Mouse (Mus musculus): ENCODE measurements around the gene Ubap1l.
"Not testable (repeated sequence)": the region's sequence is repeated elsewhere in the genome, so short reads cannot be mapped to it uniquely, and the experiment has no call there.

Ubap1l gene

DNA sequence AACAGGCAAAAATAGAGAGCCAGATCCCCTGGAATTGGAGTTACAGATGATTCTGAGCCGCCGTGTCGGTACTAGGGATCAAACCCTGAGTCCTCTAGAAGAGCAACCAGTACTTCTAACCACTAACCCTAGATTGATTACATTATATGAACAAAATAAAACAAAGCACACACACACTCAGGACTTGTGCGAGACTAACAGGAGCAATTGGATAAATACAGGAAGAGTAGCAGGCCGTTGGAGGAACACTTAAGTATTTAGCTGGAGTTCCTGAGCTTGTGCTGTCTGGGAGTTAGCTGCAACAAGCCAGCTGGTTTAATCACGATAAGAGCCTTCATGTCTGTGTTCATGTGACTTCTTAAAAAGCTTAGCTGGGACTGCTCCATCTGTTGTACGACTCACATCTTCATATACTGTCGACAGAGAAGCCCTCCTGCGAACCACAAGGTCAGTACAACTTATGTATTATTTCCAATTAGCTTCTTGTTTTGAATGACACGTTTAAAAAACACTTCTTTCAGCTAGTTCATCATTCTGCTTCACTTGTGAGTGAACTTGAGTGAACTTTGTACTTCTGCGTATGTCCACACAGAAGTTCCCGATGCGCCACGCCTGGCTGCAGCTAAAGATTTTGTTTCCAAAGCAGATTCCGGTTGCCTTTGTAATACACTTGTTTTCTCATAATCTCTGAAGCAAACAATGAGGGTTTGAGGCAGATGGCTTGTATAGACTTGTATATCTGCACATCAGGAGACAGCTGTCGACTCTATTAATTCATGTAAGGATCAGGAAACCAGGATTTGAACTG, at the start of gene Ubap1l:
Gene Ubap1l (plus strand): TSS at position 401 of the 808 bp plus-strand sequence.
- peak; percentile 74 for DNase-seq

DNA sequence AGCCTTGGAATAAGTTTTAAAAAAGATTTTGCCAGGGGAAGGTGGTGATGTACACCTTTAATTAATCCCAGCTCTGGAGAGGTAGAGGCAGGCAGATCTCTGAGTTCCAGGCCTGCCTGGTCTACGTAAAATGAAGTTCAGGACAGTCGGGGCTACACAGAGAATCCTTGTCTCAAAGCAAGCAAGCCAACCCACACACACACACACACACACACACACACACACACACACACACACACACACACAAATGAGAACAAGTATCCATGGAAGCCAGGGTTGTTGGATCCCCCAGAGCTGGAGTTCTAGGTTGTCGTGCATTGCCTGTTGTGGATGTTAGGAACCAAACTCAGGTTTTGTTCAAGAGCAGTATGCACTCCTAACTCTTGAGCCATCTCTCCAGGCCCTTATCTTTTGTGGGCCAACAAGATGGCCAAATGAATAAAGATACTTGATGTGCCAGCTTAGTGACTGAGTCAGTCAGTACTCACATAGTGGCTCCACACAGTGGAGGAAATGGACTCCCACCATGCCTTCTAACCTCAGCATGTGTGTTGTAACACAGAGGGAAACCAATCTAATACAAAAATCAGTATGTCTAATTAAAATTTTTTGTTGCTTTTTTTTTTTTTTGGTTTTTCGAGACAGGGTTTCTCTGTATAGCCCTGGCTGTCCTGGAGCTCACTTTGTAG, 48.0 kb upstream of the Ubap1l start:
- DNase-seq = no peak

DNA sequence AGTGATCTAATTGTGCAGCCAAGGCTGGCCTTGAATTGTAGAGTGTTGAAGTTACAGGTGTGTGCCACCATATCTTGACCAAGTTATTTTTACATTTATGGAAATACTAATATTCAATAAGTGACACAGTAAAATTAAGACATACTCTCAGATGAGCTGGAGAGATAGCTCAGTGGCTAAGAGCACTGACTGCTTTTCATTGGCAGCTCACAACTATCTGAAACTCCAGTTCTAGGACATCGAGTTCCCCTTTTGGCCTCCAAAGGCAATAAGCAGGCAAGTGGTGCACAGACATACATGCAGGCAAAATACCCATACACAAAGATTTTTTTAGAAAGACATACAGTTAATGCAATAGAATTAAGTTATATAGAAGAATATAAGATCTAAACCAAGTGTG, 47.0 kb upstream of the Ubap1l start:
- no peak for DNase-seq

DNA sequence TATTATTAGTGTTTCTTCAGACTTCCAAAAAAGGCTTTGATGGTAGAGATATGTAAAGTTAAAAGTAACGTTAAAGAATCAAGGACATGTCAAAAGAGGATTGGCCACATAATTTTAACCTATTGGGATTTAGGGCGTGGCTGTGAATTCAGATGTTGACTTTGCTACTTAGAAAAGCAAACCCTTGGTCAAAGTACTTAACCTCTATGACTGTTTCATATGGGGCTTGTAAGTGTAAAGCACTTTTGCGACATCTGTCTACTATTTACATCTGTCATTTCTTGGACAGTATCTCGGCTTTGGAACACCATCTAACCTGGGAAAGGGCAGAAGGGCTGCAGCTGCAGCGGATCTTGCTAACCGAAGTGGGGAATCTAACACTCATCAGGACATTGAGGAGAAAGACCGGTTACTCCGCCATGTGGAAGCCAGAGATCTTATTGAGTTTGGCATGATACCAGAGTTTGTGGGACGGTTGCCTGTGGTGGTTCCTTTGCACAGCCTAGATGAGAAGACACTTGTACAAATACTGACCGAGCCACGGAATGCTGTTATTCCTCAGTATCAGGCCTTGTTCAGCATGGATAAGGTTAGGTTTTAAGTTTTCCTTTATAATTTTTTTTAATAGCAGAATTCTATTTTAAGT, 38.5 kb upstream of the Ubap1l start:
- DNase-seq = no peak

DNA sequence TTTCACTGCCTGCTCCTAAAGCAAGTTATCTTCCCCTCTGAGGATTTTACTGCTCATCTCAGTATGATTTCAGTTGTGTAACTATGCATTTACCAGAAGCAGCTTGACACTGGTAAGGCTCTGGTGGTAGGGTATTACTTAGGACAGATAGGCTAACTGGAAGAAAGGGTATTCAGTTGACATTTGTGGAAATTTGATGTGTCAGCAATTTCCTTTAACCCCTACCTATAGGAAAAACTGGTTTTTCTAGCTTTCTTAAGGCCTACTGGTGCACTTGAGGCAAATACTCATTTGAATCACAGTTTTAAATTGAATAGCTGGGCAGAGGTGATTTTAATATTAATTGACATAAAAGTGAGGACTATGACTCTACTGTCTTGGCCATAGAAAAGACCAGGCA, 34.9 kb upstream of the Ubap1l start:
- DNase-seq = no peak

DNA sequence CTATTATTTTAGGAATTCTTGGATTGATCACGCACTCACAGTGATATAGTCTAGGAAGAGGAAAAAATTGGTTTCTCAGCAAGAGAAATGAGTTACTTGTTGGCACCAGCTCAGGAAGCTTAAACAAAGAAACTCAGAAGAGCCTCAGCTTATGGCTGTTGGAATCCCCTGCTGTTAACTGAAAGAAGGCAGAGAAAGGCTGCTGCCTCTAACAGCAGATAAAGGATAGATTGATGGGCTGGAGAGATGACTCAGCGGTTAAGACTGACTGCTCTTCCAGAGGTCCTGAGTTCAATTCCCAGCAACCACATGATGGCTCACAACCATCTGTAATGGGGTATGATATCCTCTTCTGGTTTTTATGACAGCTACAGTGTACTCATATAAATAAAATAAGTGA, 33.5 kb upstream of the Ubap1l start:
- no peak for DNase-seq

DNA sequence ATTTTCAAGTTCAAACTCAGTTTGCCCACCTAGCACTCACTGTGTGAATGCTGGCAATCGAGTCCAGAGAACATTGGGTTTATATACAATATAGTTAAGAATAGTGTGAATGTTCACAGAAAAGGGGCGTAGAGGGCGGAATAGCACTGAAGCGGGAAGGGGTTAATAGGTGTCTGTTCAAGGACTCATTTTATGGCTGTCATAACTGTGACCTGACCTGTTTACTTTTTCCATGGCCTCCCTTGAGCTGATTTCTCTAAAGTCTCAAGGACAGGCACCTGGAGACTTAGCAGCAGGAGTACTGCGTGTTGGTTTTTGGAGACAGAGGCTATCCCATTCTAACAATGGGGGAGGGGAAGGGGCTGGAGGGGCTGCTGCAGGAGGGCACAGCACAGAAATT, 26.9 kb upstream of the Ubap1l start:
- DNase-seq = no peak

DNA sequence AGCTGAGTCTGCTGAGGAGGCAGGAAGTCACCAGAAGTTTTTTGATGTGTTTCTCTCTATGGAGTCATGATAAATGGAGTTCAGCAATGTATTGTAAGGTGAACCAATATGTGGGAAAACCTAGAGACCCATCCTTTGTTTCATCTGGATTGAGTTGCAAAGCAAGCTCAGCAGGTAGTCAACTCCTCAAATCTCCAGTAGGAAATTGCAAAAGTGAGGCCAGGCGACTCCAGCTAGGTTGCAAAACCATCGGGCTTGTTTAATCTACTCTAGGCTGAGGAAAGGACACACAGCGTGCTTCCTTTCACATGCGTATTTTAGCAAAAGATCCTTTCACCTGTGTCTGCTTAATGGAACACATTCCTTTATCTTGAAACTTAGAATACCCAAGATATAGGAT, 21.7 kb upstream of the Ubap1l start:
- DNase-seq = no peak

DNA sequence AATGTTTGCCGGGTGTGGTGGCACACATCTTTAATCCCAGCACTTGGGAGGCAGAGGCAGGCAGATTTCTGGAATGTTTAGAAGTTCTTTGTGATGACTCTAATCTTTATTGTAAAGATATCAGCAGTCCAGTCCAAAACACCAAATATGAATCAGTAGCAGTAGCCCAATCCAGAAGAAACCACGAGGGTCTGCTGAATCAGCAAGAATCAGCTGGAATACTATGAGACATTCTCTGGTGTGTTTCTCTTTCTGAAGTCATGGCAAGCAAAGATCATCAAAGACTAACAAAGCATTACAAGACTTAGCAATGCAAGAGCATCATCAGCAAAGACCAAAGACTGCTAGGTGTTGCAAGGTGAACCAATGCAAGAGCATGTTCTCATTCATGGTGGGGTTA, 20.4 kb upstream of the Ubap1l start:
- DNase-seq = no peak

DNA sequence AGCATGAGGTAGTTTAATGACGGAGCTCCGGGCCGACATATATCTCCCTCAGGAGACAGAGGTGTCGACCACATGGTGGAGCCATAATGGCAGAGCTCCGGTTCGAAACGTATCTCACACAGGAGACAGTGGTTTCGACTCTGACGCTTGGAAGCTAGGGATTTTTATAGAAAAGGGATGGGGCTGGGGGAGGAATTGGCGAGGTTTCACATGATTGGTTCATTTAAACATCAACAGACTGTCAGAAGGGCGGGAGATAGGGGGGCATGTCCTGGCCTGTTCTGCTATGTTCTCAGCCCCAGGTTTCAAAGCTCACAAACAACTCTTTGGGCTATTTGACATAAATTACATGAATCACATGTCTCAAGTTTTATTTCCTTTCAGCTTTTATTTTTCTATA, 15.4 kb upstream of the Ubap1l start:
- not testable (repeated sequence) for DNase-seq

DNA sequence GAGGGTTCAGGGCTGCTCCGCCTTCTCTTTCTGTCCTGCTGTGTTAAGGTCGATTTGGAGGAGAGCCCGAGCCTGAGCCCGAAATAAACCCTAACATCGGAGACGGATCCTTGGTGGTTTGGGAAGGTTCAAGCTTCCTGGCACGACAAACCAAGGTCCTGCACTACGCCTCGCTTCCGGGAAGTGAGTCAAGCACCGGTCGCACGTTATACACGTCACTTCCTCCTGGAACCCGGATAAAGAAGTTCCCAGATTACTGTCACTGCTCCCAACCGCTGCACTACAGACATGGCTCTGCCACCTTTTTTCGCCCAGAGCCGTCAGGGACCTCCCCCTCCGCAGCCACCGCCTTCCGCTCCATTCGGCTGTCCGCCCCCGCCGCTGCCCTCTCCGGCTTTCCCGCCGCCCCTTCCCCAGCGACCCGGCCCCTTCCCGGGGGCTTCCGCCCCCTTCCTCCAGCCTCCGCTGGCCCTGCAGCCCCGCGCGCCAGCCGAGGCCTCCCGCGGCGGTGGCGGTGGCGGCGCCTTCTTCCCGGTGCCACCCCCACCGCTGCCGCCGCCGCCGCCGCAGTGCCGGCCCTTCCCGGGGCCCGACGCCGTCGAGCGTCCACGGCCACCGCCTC, 14.9 kb upstream of the Ubap1l start, which contains the start of gene Pdcd7:
Gene Pdcd7 (plus strand): TSS at position 251 of the 622 bp plus-strand sequence.
- DNase-seq = peak; percentile 98

DNA sequence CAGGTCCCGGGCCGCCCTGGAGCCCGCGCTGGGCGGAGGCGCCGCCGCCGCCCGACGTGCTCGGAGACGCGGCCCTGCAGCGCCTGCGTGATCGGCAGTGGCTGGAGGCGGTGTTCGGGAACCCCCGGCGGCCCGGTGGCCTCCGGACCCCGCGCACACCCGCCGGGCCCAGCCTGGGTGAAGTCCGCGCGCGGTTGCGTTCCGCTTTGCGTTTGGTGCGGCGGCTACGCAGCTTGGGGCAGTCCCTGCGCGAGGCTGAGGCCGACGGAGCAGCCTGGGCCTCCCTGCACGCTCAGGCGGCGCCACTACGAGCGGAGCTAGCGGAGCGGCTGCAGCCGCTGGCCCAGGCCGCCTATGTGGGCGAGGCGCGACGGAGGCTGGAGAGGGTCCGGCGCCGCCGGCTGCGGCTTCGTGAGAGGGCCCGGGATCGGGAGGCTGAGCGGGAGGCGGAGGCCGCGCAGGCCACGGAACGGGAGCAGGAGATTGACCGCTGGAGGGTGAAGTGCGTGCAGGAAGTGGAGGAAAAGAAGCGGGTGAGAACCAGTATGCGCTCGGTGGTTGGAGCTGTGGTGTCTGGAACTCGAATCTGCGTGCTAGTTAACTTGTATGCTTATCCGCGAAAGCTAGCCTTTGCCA, 14.2 kb upstream of the Ubap1l start:
- peak; percentile 41 for DNase-seq

DNA sequence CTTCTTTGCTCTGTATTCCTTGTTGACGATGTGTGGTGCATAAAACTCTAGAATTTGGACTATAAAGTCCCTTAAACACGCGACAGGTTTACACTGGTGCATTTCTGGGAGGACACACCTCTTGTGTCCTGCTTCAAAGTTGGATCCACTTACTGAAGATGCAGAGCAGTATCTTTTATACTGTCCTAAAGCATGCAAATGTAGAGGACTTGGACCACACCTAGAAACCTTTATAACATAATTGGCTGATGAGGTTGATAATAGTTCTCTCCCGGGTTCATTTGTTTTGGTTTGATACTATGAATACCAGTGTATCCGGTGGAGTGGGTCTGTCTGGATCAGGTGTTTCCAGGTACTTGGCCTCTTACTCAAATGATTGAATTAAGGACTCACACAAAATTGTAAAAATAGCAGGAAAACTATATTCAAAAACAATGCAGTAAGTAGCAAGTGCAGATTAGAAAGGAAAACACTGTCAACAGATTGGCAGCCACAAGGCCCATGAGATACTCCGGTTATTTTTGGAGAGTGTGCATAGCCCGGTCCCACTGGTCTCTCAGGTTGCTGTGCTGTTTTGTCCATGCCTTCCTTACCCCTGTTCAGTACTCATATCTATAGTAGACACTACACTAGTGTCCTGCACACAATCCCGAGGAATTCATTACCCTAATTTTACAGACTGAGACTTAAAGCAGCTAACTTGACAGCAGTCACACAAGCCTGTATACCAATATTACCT, 13.6 kb upstream of the Ubap1l start:
- no peak for DNase-seq

DNA sequence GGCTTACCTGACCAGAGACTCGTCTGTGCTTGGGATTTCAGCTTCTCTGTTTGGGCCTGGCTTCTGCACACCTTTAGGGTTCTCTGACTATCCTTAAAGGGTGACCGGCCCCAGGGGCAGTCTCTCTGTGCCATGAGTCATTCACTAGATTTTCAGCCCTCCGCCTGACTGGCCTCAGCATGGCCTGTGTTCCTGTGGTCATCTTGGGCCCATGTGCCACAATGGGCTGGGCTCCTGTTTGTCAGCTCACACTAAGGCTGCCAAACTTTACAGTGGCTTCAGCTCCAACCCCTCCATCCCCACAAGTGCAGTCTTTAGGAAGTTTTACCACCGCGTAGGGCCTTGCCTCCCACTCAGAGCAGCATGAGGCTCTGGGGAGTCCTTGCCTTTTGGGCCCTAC, 7.6 kb upstream of the Ubap1l start:
- no peak for DNase-seq

DNA sequence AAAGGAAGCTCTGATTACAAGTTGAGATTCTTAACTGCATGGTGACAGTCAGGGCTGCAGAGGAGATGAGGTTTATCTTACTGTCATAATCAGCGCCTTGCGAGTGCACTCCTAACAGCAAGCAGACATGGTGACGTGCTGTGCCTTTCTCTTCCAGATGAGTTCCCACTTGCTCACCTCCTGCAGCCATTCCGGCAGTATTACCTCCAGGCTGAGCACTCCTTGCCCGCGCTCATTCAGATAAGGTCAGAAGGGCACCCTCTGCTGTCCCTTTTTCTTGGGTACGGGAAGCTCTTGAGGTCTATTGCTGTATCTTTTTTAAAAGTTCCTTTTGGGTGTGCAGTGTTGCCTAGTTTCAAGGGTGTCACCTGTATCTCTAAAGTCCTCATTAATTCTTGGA, 4.3 kb upstream of the Ubap1l start:
- DNase-seq = no peak

DNA sequence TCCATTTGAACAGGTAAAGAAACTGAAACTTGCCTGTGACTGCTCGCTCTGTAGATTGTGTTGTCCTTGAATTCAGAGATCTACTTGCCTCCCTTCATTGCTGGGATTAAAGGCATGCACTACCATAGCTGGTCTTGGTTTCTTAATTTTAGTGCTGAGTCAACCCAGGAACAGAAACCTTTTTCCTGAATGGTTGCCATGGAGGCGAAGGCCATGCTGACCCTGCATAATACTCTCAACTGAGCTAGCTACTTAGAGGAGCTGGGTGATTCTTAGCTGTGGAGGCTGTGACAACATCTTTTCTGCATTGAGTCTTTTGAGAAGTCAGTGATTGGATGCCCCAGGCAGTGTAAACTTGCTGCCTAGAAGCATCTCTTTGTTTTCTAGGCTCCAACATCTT, 3.9 kb upstream of the Ubap1l start:
- peak; percentile 25 for DNase-seq

DNA sequence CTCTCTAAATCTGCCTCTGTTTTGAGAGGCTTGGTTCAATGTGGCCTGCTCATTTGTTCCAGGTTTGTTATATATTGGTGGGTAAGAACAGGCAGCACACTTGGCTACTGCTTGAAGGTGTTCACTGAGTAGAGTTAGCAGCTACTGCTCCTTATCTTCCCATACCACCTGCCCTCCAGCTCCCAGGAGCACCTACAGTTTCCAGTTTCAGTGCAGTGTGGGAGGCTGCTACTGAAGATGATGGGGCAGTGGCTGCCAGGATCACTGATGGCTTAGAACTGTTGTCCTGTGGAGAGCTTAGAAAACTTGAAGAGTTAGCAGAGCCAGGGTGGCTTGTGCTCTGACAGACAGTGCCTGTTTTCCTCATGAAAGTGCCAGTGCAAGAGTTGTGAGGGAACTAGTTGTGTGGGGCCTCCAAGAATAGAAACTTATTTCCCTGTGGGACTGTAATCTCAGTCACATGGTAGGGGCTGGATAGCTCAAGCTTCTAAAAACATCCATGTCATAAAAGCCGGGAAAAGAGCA, 1.8 kb upstream of the Ubap1l start:
- no peak for DNase-seq

DNA sequence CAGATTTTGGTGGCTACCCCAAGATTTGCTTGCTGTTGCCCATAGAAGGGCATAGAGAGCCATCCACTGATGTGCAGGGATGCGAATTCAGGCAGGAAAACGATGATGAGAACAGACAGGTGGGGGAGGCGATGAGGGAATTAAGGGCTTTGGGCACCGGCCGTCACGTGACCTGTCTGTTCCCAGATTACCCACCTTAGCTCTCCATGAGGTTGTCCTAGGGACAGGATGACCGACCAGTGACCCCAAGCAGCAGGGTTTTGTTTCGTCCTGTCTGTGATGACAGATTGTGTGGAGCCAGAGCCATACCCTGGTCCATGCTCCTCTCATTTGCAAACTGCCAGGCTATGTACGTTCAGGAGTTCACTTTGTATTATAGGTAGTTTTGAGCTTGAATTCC, 2.8 kb downstream of the Ubap1l start:
- no peak for DNase-seq

DNA sequence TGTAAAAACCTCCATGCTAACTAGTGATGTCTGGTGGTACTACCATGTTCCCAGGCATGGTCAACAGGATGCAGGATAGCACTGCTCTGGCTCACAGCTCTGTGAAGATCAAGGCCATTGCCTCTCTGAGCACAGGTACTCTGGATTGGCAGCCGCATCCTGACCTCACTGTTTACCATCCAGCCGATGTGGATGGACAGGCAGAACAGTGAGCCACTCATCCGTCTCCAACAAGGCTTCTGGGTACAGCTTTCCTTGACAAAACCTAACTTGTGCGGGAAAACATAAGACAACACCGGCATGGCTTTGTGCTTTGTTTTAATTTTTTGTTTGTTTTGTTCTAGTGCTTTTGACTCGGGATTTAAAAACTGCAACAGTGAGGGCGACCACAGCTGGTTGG, 4.9 kb downstream of the Ubap1l start:
- DNase-seq = no peak

DNA sequence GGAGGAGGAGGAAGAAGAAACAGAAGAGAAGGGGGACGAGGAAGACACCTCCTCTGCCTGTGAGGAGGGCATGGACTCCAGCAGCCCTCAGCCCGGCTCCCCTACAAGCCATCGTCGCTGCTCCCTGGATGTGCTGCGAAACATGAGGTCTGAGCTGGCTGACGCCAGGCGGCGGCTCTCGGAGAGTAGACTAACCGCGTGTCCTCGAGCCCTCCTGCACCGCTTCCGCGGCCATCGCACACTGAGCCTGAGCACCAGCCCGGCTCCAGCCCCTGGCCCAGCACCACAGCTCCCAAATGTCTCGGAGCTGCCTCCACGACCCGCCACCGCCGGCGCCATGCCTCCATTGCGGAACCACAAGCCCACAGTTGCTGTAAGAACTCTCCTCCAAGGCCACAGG, 10.9 kb downstream of the Ubap1l start:
- no peak for DNase-seq

DNA sequence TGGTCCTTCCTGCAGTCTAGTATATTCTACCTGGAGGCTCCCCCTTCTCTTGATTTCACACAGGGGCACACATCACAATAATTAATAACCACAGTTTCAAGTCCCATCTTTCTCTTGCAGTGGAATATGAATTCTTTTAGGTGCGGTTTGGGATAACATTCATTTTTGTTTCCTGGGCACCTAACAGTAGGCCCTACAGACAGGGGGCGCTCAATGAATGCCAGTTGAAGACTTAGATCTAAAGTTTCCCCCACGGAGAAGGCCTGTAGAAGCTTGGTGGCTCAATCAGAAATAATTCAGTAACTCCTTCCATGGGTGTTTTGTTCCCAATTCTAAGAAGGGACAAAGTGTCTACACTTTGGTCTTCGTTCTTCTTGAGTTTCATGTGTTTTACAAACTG, 11.6 kb downstream of the Ubap1l start:
- DNase-seq = peak; percentile 59

Data from kidney, adult 9 months (tissue).